Mouse (Mus musculus) granulocyte monocyte progenitor cell, adult 5-6 weeks (primary cell): ENCODE measurements around the gene Mrc2. TPM values are rescaled to one million over a fixed set of nuclear protein-coding genes. Genes with fewer than 3 reads are reported as not detected.

Experiments
- ATAC-seq: replicated peaks from 2 replicates; pipeline ENCODE4 v1.8.0; 2016; ENCODE audit warnings: mild to moderate bottlenecking, moderate TSS enrichment, inconsistent platforms; ENCODE audit not compliant: poor library complexity, severe bottlenecking
- total RNA-seq, 2 experiments: library from RNA; stranded (forward) in 1 of 2; stranded (reverse) in 1 of 2; fragments of 200-712, 200-1000 nt in 1 of 2; fragments of >200 nt in 1 of 2; fragmentation: Nextera tagmentation in 1 of 2; gene quantifications; 2 replicates each; pipeline ENCODE4 v1.2.3; 2014 to 2017

The Mrc2 gene
- total RNA-seq, 2 experiments from 2014 or later, result not detected

DNA sequence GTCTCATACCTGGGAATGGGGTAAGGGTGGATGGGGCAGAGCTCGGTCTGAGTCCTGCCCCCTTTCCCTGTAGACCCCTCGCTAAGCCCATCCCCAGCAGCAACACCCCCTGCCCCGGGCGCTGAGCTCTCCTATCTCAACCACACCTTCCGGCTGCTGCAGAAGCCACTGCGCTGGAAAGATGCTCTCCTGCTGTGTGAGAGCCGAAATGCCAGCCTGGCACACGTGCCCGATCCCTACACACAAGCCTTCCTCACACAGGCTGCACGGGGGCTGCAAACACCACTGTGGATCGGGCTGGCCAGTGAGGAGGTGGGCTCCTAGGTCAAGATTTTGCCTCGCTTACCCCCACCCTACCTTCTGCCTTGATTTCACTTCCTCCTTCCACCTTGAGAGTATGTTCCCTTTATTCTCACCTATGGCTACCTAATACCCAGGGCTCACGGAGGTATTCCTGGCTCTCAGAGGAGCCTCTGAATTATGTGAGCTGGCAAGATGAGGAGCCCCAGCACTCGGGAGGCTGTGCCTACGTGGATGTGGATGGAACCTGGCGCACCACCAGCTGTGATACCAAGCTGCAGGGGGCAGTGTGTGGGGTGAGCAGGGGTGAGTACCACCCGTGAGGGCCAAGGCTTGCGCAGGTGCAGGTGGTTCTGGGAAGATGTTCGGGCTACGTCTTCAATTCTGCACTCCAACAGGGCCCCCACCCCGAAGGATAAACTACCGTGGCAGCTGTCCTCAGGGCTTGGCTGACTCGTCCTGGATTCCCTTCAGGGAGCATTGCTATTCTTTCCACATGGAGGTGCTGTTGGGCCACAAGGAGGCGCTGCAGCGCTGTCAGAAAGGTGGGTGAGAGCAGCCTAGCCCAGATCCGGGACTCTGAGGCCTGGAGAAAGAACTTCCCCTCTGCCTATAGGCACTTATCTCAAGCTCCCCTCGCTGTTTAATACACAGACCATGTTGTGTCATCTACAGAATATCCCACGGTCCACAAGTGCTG lies 55.0 kb downstream of the Mrc2 start:
- ATAC-seq, result peak; percentile 88

DNA sequence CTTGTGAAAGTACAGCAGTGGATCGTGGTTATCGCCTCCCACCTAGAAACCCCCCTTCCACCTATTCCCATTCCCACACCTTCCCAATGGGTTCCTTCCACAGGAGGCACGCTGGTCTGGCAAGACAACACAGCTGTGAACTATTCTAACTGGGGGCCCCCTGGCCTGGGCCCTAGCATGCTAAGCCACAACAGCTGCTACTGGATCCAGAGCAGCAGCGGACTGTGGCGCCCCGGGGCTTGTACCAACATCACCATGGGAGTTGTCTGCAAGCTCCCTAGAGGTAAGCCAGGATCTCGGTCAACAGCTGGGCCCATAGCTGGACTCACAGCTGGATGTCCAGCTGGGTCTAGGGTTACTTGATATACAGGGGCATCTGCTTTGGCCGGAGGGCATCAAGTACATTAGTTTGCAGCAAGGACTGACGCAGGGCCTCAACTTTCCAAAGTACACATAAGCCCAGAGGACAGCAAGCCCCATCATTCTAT lies 56.1 kb downstream of the Mrc2 start:
- ATAC-seq, result no peak

DNA sequence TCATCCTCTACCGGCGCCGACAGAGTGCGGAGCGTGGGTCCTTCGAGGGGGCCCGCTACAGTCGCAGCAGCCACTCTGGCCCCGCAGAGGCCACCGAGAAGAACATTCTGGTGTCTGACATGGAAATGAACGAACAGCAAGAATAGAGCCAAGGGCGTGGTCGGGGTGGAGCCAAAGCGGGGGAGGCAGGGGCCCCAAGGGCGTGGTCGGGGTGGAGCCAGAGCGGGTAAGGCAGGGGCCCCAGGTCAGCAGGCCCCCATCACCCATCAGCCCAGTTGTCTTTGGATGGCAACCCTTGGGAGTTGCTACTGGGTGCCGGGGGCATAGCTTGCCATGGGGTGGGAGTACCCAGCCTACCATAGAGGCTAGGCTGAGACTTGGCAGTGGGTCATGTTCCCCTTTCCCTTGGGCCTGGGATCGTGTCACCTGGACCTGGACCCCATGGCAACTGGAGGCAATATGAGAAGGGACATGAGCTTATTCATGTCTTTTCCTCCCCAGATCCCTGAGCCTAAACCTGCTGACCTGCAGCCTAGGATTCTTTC lies 57.4 kb downstream of the Mrc2 start:
- ATAC-seq, result no peak

DNA sequence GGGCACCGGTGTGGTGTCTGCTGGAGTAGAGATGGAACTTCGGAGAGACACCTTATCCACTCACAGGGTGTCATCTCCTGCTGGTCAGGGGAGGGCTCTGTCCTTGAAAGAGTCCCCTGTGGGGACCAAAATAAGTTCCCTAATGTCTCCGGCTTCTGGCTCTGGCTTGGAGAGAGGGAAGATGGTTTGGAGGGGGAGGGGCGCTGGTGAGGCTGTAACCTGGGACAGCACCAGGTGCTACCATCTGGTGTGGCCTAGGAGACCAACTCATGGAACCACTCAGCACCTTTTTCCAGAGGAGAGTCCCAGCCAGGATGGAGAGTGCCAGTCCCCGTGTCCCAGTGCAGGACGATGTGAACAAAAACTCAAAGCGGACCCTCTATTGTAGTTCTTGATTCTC lies 58.2 kb downstream of the Mrc2 start:
- no peak for ATAC-seq

DNA sequence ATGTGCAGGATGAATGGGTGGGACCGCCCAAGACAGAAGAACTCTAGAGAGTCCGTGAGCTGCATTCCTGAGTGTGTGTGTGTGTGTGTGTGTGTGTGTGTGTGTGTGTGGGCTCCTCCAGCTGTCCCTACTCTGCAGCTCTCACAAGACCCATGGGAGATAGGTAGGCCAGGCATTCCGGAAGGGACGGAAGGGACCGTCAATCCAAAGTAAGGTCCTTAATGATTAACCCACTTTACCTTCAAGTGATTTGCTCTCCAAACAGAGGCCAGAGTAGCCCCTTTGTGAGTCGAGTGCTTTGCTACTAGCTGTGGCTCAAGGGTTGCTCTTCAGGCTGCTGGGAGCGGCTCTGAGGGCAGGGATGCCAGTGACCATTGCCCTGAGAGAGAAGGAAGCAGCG lies 59.7 kb downstream of the Mrc2 start:
- ATAC-seq, result no peak

DNA sequence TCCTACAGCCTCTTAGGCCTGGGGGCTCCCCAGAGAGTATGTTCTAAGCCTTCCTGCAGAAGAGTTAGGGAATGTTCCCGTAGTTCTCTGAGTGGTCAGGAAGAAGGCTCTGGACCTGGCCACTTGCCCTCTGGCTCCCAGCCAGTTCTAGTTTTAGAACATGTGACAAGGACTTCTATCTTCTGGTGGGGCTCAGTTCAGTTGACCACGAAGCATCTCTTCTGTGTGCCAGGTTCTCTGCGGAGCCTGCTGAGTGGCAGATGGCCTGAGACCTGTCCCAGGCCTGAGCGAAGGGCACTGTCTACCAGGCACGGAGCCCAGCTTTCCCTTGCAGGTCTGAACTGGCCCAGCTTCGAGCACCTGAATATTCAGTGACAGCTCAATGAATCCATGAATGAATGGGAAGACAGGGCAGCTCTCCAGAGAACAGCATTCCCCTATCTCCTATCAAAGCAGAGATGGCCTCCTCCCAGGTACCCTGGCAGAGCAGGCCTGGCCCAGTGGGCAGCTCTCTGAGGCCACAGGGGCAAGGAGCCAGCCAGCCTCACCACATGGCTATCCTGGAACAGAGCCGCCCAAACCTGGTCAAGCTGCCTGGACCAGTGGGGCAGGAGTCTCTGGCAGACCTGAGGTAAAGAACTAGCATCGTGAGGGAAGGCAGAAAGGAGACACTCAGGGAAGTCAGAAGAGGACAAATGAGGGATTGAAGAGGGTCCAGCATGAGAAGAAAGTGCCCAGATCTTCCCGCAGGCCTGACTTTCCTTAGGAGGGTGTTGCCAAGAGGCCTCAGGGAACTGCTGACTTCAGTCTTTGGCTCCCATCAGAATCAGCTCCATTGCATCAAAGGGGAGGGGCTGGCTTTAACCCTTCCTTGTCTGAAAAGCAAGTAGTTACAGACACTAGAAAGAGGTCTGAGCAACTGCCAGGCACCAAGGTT lies 60.8 kb downstream of the Mrc2 start:
- no peak for ATAC-seq

DNA sequence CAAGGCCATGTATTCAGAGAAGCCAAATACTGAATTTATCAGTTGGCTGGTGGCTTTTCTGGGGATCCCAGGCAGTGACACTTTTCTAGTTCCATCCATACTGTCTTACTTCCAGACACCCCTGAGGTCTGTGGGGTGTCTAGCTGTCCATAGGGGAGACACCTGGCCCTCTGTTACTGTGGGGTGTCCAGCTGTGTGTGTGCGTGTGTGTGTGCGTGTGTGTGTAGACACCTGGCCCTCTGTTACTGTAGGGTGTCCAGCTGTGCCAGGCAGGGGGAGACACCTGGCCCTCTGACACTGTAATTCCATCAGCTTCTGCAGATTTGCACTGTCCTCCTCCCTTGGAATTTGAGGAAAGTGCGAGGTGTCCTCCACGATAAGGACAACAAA lies 61.4 kb downstream of the Mrc2 start:
- no peak for ATAC-seq

DNA sequence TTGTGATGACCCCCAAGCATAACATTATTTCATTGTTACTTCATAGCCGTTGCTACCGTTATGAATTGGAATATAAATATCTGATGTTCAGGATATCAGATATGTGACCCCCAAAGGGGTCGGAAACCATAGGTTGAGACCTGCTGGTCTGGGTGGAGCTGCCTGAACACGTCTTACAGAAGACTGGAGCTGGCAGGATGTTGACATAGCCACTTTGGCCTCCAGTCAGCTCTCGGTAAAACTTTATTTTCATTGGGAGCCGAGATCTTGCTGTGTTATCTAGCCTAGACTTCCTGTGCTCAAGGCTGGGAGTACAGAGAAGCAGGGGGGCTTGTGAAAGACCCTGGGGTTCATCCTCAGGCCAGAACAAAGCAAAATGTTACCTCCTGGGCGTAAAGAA lies 63.9 kb downstream of the Mrc2 start:
- ATAC-seq, result no peak

DNA sequence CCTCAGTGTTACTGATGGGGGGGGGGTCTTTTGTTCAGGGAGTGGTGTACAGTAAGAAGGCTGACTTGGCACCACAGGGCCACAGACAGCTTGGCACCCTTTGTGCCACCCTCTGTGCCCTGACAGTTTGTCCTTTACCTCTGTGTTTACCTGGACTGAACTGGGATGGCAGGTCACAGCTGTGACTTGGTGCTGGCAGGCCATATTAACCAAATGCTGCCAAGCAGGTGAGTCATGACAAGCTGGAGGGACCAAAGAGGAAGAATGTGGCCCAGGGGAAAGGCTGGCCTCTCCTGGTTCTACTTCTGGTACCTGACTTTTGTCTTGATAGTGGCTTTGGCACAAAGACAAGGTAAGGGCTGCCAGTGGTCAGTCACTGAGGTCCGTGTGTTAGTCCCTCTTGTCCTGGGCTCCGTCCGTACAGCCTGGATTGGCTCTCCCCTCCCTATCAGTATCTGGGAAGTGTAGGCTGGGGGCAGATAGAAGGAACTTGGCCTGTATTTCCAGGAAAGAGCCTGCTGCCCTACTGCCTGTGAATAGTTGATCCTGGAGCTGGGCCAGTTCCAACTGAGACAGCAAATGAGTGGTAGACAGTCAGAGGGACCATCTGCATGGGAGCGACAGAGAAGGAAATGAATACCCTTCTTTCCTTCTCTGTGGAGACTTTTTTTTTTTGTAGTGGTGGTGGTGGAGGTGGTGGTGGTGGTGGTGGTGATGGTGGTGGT lies 69.8 kb downstream of the Mrc2 start:
- no peak for ATAC-seq

DNA sequence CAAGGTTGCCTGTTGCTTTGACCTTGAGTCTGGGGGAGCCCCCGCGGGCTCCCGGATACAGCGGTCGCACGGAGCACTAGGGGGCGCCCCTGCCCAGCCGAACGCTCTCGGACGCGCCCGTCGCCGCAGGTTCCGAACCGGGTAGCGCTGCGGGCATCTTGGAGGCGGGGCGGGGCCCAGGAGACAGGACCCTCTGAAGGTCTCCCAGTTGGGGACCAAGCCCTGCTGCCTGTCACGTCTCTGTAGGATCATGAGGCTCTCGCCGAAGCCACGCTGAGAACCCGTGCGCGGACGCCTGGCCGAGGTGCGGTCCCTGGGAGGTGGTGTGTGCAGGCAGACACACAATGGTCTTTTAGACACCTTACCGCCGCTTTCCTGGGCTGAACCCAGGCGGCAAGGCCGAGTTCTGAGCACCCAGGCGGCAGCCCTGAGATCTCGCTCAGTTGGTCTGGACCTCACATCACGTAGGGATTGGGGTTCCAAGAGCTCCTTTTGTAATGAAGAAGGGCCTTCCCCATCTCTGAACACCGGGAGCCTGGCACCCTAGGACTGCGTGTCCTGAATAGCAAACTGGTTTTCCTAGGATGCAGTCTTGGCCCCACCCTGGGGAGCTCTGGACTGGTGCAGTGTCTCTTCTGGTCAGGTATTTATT lies 70.6 kb downstream of the Mrc2 start:
- ATAC-seq, result peak; percentile 90

DNA sequence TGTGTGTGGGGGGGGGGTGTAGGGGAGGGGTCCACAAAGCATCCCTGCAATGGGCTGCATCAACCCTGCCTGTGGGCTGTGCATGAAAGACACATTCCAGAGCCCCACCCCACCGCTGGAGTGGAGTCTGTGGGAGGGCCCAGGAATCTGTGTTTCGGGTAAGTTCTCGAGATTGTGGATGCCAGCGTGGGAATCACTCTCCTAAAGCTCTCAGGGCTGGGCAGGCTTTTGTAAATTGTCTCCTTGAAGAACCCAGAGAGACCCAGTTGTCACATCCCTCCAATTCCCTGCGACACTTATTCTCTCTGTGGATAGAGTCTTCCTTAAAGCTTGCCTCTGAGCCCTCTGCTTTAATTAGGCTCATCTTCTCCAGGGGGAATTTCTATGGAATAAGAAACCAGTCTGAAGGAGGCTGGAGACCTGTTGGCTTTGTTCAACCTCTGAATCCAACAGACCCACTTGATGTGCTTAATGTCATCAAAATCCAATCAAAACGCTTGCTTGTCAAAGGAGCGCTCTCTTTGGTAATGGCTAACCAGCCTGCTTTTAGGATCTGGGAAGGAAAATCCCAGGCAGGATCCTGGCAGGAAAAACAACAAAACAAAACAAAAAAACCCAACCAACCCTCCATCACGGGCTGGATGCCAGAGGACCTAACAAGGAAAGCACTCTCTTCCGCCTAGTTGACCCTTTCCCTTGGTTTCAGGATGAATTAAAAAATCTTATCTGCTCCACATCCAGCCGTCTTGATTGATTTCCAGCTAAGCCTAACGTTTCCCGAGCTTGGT lies 71.3 kb downstream of the Mrc2 start:
- ATAC-seq, result no peak

DNA sequence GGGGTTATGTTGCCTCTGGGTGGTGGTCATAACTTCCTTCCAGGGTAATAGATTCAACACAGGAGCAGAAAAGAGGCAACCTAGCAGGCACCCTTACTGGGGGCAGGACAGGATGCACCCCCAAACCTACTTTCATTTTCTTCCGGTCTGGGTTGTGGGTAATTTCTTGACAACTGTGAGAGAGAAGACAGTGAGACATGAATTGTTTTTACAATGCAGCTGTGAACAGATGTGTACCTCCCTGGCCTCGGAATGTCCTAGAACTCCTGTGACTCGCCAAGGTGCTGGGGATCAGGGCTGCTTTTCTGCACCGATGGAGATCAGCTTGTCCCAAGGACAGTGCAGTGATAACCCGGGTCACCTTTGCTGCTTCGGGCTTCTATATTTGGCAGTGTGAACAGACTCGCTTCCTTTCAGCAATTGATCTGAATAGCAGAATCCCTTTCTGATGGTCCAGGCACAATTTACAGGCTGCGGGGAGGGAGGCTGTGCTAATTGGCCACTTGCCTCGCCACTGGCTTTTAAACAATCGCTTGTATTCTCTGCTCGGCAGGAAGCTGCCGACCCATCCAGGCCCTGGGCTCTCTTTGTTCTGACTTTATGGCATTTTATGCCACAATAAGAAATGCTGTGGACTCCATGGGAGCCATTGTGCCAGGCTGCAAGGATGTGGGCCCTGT lies 72.1 kb downstream of the Mrc2 start:
- ATAC-seq, result 0 out of 2 replicates have a peak, but pooled peaks have one; percentile 7

DNA sequence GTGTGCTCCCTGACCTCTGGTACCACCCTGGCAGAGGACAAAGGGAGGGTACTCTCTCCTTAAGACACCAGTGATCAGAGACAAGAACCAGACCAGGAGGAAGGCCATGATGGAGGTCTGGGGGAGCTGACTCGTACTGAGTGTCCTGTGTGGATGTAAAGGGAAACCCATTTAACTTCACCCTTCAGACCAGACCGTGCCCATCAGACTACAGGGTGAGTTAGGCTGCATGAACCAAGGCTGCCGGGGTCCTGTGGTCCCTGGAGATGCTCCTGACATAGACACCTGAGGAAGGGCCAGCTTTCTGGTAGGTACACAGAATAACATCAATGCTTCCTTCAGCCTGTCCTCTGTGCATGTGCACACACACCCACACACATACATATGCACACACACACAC lies 73.2 kb downstream of the Mrc2 start:
- no peak for ATAC-seq

DNA sequence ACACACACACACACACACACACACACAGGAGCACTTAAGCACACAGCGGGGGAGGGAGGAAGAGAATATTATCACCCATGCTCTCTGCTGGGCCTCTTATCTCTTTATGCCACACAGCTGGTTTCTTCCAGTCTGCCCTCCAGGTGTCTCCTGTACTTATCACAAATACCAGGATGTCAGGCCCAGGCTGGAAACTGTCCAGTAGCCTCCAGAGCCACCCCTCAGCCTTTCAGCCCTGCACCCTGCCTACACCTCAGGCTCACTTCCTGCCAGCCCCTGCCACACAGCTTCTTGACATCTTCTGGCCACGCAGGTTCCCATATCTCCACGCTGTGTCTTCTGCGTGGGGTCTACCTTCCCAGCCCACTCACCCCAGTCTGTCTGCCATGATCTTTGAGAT lies 73.6 kb downstream of the Mrc2 start:
- ATAC-seq, result no peak

DNA sequence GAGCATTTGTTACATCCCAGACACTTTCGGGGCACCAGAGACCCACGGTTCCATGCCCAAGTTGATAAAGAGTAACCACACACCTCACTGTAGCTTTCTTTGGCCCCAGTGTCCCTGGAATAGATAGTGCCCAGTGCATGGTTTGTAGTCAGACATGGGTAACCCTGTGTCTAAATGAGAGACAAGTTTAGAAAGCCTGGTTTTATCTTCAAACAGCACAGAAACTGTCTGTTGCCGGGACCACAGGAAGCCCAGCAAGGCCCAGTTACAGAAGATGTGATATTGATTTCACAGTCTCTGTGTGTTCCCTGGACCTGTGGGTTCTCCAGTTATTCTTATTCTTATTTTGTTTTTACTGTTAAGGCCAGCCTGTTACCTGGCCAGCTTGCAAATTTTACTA lies 74.7 kb downstream of the Mrc2 start:
- no peak for ATAC-seq

DNA sequence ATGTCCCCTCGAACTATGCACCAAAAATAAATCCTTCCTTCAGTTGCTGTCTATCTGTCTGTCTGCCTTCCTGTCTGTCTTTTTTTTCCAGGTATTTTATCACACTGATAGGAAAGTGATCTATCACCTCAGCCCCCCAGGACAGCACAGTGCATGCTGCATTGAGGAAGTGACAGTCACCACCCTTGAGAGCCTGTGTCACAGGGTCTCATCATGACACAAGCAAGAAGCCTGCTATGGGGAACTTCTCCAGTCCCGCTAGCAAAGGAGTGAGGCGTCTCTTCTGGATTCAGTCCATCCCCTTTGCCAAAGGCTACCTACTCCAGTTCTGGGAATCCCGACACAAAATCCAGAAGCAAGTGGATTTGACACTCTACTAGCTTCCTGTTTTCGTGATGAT lies 76.4 kb downstream of the Mrc2 start:
- ATAC-seq, result peak; percentile 61

DNA sequence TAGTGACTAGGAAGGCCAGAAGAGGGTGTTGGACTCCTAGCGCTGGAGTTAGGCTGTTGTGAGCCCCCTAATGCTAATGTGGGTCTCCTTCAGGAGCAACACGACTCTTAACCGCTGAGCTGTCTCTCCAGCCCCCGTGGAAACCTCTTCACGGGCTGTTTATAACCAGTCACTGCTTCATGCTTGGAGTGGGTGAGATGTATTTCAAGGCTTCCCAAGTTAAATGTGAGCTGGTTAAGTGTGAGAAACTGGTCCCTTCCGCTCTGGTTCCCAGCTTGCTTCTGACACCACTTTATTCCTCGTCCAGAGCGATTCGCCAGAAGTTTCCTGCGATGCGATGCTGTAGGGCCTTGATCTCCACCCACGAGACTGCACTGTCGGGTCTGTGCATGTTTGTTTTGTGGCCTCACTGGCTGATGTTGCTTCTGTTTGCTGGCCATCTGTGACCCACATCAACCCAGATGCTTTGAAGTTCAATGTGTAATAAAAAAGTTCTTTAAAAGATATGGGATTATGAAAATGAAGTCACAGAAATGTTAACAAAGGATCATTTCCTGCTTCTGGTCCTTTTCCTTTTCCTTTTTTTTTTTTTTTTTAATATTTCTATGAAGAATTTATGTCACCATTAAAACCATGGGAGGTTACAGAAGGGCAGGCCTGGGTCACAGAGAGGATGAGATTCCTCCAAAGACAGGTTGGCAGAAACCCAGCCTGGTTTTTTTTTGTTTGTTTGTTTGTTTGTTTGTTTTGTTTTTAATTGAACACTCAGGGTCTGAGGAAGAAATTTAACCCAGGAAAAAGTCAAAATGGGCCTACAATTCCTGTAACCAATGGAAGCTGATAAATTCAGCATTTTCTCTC lies 77.3 kb downstream of the Mrc2 start:
- ATAC-seq, result no peak
